Mouse (Mus musculus) CH12.LX (cell line): ENCODE measurements around the gene Atad1. TPM values are rescaled to one million over a fixed set of nuclear protein-coding genes. Genes with fewer than 3 reads are reported as not detected.
A peak's percentile ranks its signal among the peaks of the same experiment; 100 is the strongest.

Source experiments
- DNase-seq: peaks from one replicate; pipeline ENCODE4 v3.0.0-alpha.2; 2013; ENCODE audit errors: extremely low read depth
- H3K27ac ChIP-seq: 2 replicates; pipeline ENCODE4 v1.5.1; 2012; ENCODE audit warnings: low read depth, mild to moderate bottlenecking, control low read depth, moderate library complexity; ENCODE audit not compliant: insufficient read depth
- H3K27me3 ChIP-seq: replicated peaks from 2 replicates; pipeline ENCODE3; 2012; ENCODE audit warnings: inconsistent platforms
- H3K36me3 ChIP-seq, 2 experiments: replicated peaks in 1 of 2; 2 replicates each; pipeline versions ENCODE3 to v1.6.1; 2012; ENCODE audit warnings: inconsistent platforms in 1 of 2, low read length in 1 of 2, mild to moderate bottlenecking in 1 of 2, mixed read lengths in 1 of 2, moderate library complexity in 1 of 2; ENCODE audit not compliant: control insufficient read depth in 1 of 2, insufficient read depth in 1 of 2
- H3K4me1 ChIP-seq, 2 experiments: 2 replicates each; pipeline ENCODE4 v1.6.1; 2012; ENCODE audit warnings: inconsistent platforms in 1 of 2, moderate library complexity in 1 of 2; ENCODE audit not compliant: insufficient read depth in 2 of 2, control insufficient read depth in 1 of 2
- H3K4me2 ChIP-seq: 2 replicates; pipeline ENCODE4 v1.6.1; 2012; ENCODE audit warnings: low read depth, mild to moderate bottlenecking, control low read depth; ENCODE audit not compliant: poor library complexity, insufficient read depth, severe bottlenecking
- H3K4me3 ChIP-seq, 3 experiments: fragments of 150-350 bp in 1 of 3; sonication (generic) in 1 of 3; replicated peaks in 1 of 3; 2 replicates each; pipeline versions ENCODE3 to v1.5.1; 2011 to 2012; ENCODE audit warnings: low read depth in 2 of 3, low read length in 2 of 3, mild to moderate bottlenecking in 2 of 3, moderate library complexity in 2 of 3, control low read depth in 1 of 3, improper control_type of control experiment in 1 of 3, inconsistent platforms in 1 of 3, mixed read lengths in 1 of 3; ENCODE audit not compliant: poor library complexity in 1 of 3
- H3K79me2 ChIP-seq: replicated peaks from 2 replicates; pipeline ENCODE4 v1.6.1; 2012; ENCODE audit warnings: mild to moderate bottlenecking, moderate library complexity; ENCODE audit not compliant: control insufficient read depth, poor library complexity, insufficient read depth, severe bottlenecking; ENCODE audit errors: extremely low read depth
- H3K9ac ChIP-seq: 2 replicates; pipeline ENCODE4 v1.6.1; 2012; ENCODE audit warnings: low read depth, mild to moderate bottlenecking, control low read depth, moderate library complexity; ENCODE audit not compliant: insufficient read depth
- H3K9me3 ChIP-seq: replicated peaks from 2 replicates; pipeline ENCODE3; 2012; ENCODE audit warnings: low read length, inconsistent platforms, mixed read lengths
- BHLHE40 ChIP-seq: IDR thresholded peaks from 2 replicates; pipeline ENCODE4 v1.6.1; 2011; ENCODE audit warnings: mild to moderate bottlenecking, low read depth, low read length, improper control_type of control experiment
- CTCF ChIP-seq, 2 experiments: IDR thresholded peaks in 1 of 2; conservative IDR thresholded peaks in 1 of 2; 2 replicates each; pipeline ENCODE4 v1.5.1; 2011 to 2012; ENCODE audit warnings: low read depth in 2 of 2, low read length in 2 of 2, improper control_type of control experiment in 1 of 2, inconsistent platforms in 1 of 2, mild to moderate bottlenecking in 1 of 2, moderate library complexity in 1 of 2
- E2F4 ChIP-seq: IDR thresholded peaks from 2 replicates; pipeline ENCODE4 v1.6.1; 2011; ENCODE audit warnings: low read depth, low read length, improper control_type of control experiment; ENCODE audit not compliant: insufficient replicate concordance
- ELF1 ChIP-seq: IDR thresholded peaks from 2 replicates; pipeline ENCODE4 v1.6.1; 2014; ENCODE audit warnings: low read depth, mild to moderate bottlenecking, inconsistent platforms, low read length, improper control_type of control experiment
- EP300 ChIP-seq: IDR thresholded peaks from 2 replicates; pipeline ENCODE4 v1.6.1; 2011; ENCODE audit warnings: low read length, improper control_type of control experiment
- ETS1 ChIP-seq: conservative IDR thresholded peaks from 2 replicates; pipeline ENCODE4 v1.6.1; 2012; ENCODE audit warnings: low read depth, mild to moderate bottlenecking, inconsistent platforms, low read length, improper control_type of control experiment, moderate library complexity
- HCFC1 ChIP-seq: IDR thresholded peaks from 2 replicates; pipeline ENCODE4 v1.6.1; 2012; ENCODE audit warnings: low read depth, mild to moderate bottlenecking, inconsistent platforms, low read length, improper control_type of control experiment
- MAFK ChIP-seq: IDR thresholded peaks from 2 replicates; pipeline ENCODE4 v1.6.1; 2011; ENCODE audit warnings: low read length, improper control_type of control experiment; ENCODE audit not compliant: insufficient replicate concordance
- MAX ChIP-seq: IDR thresholded peaks from 2 replicates; pipeline ENCODE4 v1.6.1; 2011; ENCODE audit warnings: low read length, improper control_type of control experiment
- MAZ ChIP-seq: IDR thresholded peaks from 2 replicates; pipeline ENCODE4 v1.6.1; 2012; ENCODE audit warnings: low read depth, mild to moderate bottlenecking, inconsistent platforms, low read length, improper control_type of control experiment, moderate library complexity
- MEF2A ChIP-seq: IDR thresholded peaks from 2 replicates; pipeline ENCODE4 v1.6.1; 2014; ENCODE audit warnings: low read depth, mild to moderate bottlenecking, inconsistent platforms, low read length, improper control_type of control experiment, borderline replicate concordance
- MXI1 ChIP-seq: IDR thresholded peaks from 2 replicates; pipeline ENCODE4 v1.6.1; 2011; ENCODE audit warnings: mild to moderate bottlenecking, low read depth, low read length, improper control_type of control experiment
- MYC ChIP-seq: IDR thresholded peaks from 2 replicates; pipeline ENCODE4 v1.6.1; 2011; ENCODE audit warnings: low read depth, mild to moderate bottlenecking, improper control_type of control experiment, low read length
- POLR2A ChIP-seq: IDR thresholded peaks from 2 replicates; pipeline ENCODE4 v1.6.1; 2011; ENCODE audit warnings: low read depth, mild to moderate bottlenecking, improper control_type of control experiment, low read length
- POLR2AphosphoS2 ChIP-seq: IDR thresholded peaks from 2 replicates; pipeline ENCODE4 v1.6.1; 2011; ENCODE audit warnings: low read depth, low read length, improper control_type of control experiment
- SMC3 ChIP-seq: IDR thresholded peaks from 2 replicates; pipeline ENCODE4 v1.6.1; 2011; ENCODE audit warnings: low read depth, low read length, improper control_type of control experiment
- TCF12 ChIP-seq: IDR thresholded peaks from 2 replicates; pipeline ENCODE4 v1.6.1; 2014; ENCODE audit warnings: low read depth, mild to moderate bottlenecking, inconsistent platforms, low read length, improper control_type of control experiment
- UBTF ChIP-seq: IDR thresholded peaks from 2 replicates; pipeline ENCODE4 v1.6.1; 2012; ENCODE audit warnings: low read depth, mild to moderate bottlenecking, inconsistent platforms, low read length, improper control_type of control experiment, moderate library complexity
- ZC3H11A ChIP-seq: IDR thresholded peaks from 2 replicates; pipeline ENCODE4 v1.6.1; 2012; ENCODE audit warnings: low read depth, mild to moderate bottlenecking, inconsistent platforms, low read length, improper control_type of control experiment
- ZMIZ1 ChIP-seq: IDR thresholded peaks from 2 replicates; pipeline ENCODE4 v1.6.1; 2012; ENCODE audit warnings: low read depth, mild to moderate bottlenecking, inconsistent platforms, low read length, improper control_type of control experiment
- dilution Hi-C: fragments of 300-500 bp; cut with MboI; formaldehyde crosslinking; loops from 2 replicates; pipeline ENCODE4 v1.14.3; 2020; ENCODE audit warnings: low sequenced_read_pairs; ENCODE audit not compliant: extremely low pct_unique_long_range_greater_than_20kb, extremely low pct_ligation_motif_present
- in situ Hi-C: fragments of 300-500 bp; cut with MboI; formaldehyde crosslinking; loops from 3 replicates; pipeline ENCODE4 v1.14.3; 2019; ENCODE audit warnings: low sequenced_read_pairs, low pct_ligation_motif_present, low pct_unique_long_range_greater_than_20kb, mixed read lengths
- polyA plus RNA-seq: library from polyadenylated mRNA; unstranded; fragments of >175 nt; gene quantifications from 2 replicates; pipeline ENCODE4 v1.2.1, GENCODE M21; 2012; ENCODE audit warnings: low read depth; ENCODE audit not compliant: insufficient read length
- total RNA-seq, 2 experiments: library from RNA; depleted of rRNA; stranded (reverse); fragments of 300-350 nt in 1 of 2; fragments of >200 nt in 1 of 2; gene quantifications; 2 replicates each; pipeline ENCODE4 v1.2.3; 2012 to 2014

Atad1 gene
- total and polyA plus RNA-seq, 3 experiments: 78.5 to 268 (median 103) TPM

GRCm38 (mm10) chr19:32626768-32627331, 112.7 kb downstream of the Atad1 start:
- in situ Hi-C loops: no loop called here
- no peak overlapping the region for H3K27ac ChIP-seq
- H3K79me2 ChIP-seq: no peaks in the 10 kb centered on the region
- peaks cover 0 to 16% of the 10 kb centered on the region in 2 experiments; a peak in 3 of 4 replicates for H3K4me1 ChIP-seq
- H3K9ac ChIP-seq: no peak overlapping the region
- DNase-seq: peak; percentile 51
- no peaks in the 10 kb centered on the region for H3K9me3 ChIP-seq
- no peaks in the 10 kb centered on the region for H3K36me3 ChIP-seq
- H3K27me3 ChIP-seq: no peaks in the 10 kb centered on the region
- no peak overlapping the region for H3K4me3 ChIP-seq
- TF ChIP-seq MYC: peak; percentile 52
- no peak for TF ChIP-seq E2F4
- 0 out of 2 replicates have a peak, but pooled peaks have one; percentile 38 for TF ChIP-seq MEF2A
- TF ChIP-seq HCFC1: no peak
- TF ChIP-seq EP300: peak; percentile 14; the same call in 1 of the 2 replicates
- no peak for TF ChIP-seq POLR2AphosphoS2
- TF ChIP-seq BHLHE40: peak; percentile 78
- no peak for TF ChIP-seq MAZ
- TF ChIP-seq ETS1: peak; percentile 46
- no peak for TF ChIP-seq SMC3
- TF ChIP-seq CTCF (conservative IDR thresholded peaks at IDR 0.05 in 1 of 2, IDR thresholded peaks at IDR 0.05 in 1 of 2; ENCODE audit: low read depth in 2 of 2, low read length in 2 of 2): no peak
- peak; percentile 63; the same call in 1 of the 2 replicates for TF ChIP-seq TCF12
- TF ChIP-seq UBTF: no peak
- peak; percentile 82 for TF ChIP-seq MAX
- peak overlapping the region; percentile 33 for H3K4me2 ChIP-seq
- dilution Hi-C loops: no loop called here

GRCm38 (mm10) chr19:32622142-32622541, 117.4 kb downstream of the Atad1 start:
- Histone ChIP-seq H3K27me3 (no peaks in the 10 kb centered on the region), H3K27ac (no peak overlapping the region), H3K36me3 (no peaks in the 10 kb centered on the region), H3K79me2 (no peaks in the 10 kb centered on the region), H3K9ac (no peak overlapping the region), H3K4me3 (no peak overlapping the region), H3K9me3 (no peaks in the 10 kb centered on the region), H3K4me2 (no peak overlapping the region), H3K4me1 (peaks cover 0 to 10% of the 10 kb centered on the region in 2 experiments; a peak in 3 of 4 replicates)
- DNase-seq: no peak
- dilution Hi-C loops: no loop called here
- TF ChIP-seq POLR2A (no peak), MAFK (no peak), ZC3H11A (no peak), E2F4 (no peak), MXI1 (no peak), ZMIZ1 (no peak), SMC3 (no peak), ELF1 (no peak)
- in situ Hi-C loops: no loop called here

Other genes starting within 250 kb of the Atad1 start
- gene Papss2, start 144.0 kb downstream of the Atad1 start, total RNA-seq (2012; rRNA removed): 0.21 and 0.42 TPM in 2 replicates
- gene Papss2, start 144.0 kb downstream of the Atad1 start, total RNA-seq (2014; rRNA removed): 0.23 and 0.39 TPM in 2 replicates
- 0.36 and 0.44 TPM in 2 replicates for gene Papss2, start 144.0 kb downstream of the Atad1 start, polyA plus RNA-seq
- gene Pten, start 17.7 kb upstream of the Atad1 start, total RNA-seq (2012; rRNA removed): 24.1 and 28.9 TPM in 2 replicates
- 41.5 and 47.5 TPM in 2 replicates for gene Pten, start 17.7 kb upstream of the Atad1 start, total RNA-seq (2014; rRNA removed)
- 30.7 and 36.8 TPM in 2 replicates for gene Pten, start 17.7 kb upstream of the Atad1 start, polyA plus RNA-seq